Mouse (Mus musculus): ENCODE data around the gene B4galt5. TPM values are rescaled to one million over a fixed set of nuclear protein-coding genes. Genes with fewer than 3 reads are reported as not detected.
"Not testable (repeated sequence)": the region's sequence is repeated elsewhere in the genome, so short reads cannot be mapped to it uniquely, and the experiment has no call there.

Gene B4galt5
- 107 to 198 TPM (median 140 TPM) in 3 replicates for total RNA-seq (2017)

GRCm38 (mm10) chr2:167348376-167349282 is at the start of gene B4galt5:
Gene B4galt5 (minus strand): TSS chr2:167349183.
- ATAC-seq (replicated peaks; ENCODE audit: insufficient number of reproducible peaks, low FRiP score, low TSS enrichment, poor library complexity, severe bottlenecking) = no peak

GRCm38 (mm10) chr2:167396420-167396819 is 47.4 kb upstream of the B4galt5 start:
- ATAC-seq (replicated peaks; ENCODE audit: insufficient number of reproducible peaks, low FRiP score, low TSS enrichment, poor library complexity, severe bottlenecking) = not testable (repeated sequence)

- ATAC-seq (replicated peaks; ENCODE audit: insufficient number of reproducible peaks, low FRiP score, low TSS enrichment, poor library complexity, severe bottlenecking) = 0 out of 2 replicates have a peak, but pooled peaks have one; percentile 9
These were observed 45.4 kb upstream of the B4galt5 start for GRCm38 (mm10) chr2:167394426-167394825.

GRCm38 (mm10) chr2:167386998-167387397 is 38.0 kb upstream of the B4galt5 start:
- ATAC-seq (replicated peaks; ENCODE audit: insufficient number of reproducible peaks, low FRiP score, low TSS enrichment, poor library complexity, severe bottlenecking) = no peak

- no peak for ATAC-seq (replicated peaks; ENCODE audit: insufficient number of reproducible peaks, low FRiP score, low TSS enrichment, poor library complexity, severe bottlenecking)
These were observed 37.5 kb upstream of the B4galt5 start for GRCm38 (mm10) chr2:167386456-167386855.

- ATAC-seq (replicated peaks; ENCODE audit: insufficient number of reproducible peaks, low FRiP score, low TSS enrichment, poor library complexity, severe bottlenecking) = no peak
These were observed 34.7 kb upstream of the B4galt5 start for GRCm38 (mm10) chr2:167383666-167384083.

GRCm38 (mm10) chr2:167382389-167382788 is 33.4 kb upstream of the B4galt5 start:
- ATAC-seq (replicated peaks; ENCODE audit: insufficient number of reproducible peaks, low FRiP score, low TSS enrichment, poor library complexity, severe bottlenecking) = peak; percentile 42

- peak; percentile 75 for ATAC-seq (replicated peaks; ENCODE audit: insufficient number of reproducible peaks, low FRiP score, low TSS enrichment, poor library complexity, severe bottlenecking)
These were observed 32.6 kb upstream of the B4galt5 start for GRCm38 (mm10) chr2:167381596-167381995.

GRCm38 (mm10) chr2:167380615-167381285 is 31.8 kb upstream of the B4galt5 start:
- ATAC-seq (replicated peaks; ENCODE audit: insufficient number of reproducible peaks, low FRiP score, low TSS enrichment, poor library complexity, severe bottlenecking) = no peak

GRCm38 (mm10) chr2:167378972-167379371 is 30.0 kb upstream of the B4galt5 start:
- ATAC-seq (replicated peaks; ENCODE audit: insufficient number of reproducible peaks, low FRiP score, low TSS enrichment, poor library complexity, severe bottlenecking) = no peak

- peak; percentile 40 for ATAC-seq (replicated peaks; ENCODE audit: insufficient number of reproducible peaks, low FRiP score, low TSS enrichment, poor library complexity, severe bottlenecking)
These were observed 28.7 kb upstream of the B4galt5 start for GRCm38 (mm10) chr2:167377697-167378096.

GRCm38 (mm10) chr2:167376160-167376564 is 27.2 kb upstream of the B4galt5 start:
- ATAC-seq (replicated peaks; ENCODE audit: insufficient number of reproducible peaks, low FRiP score, low TSS enrichment, poor library complexity, severe bottlenecking) = peak; percentile 81

- no peak for ATAC-seq (replicated peaks; ENCODE audit: insufficient number of reproducible peaks, low FRiP score, low TSS enrichment, poor library complexity, severe bottlenecking)
These were observed 26.7 kb upstream of the B4galt5 start for GRCm38 (mm10) chr2:167375688-167376087.

GRCm38 (mm10) chr2:167375135-167375534 is 26.2 kb upstream of the B4galt5 start:
- peak; percentile 79 for ATAC-seq (replicated peaks; ENCODE audit: insufficient number of reproducible peaks, low FRiP score, low TSS enrichment, poor library complexity, severe bottlenecking)

GRCm38 (mm10) chr2:167374191-167374805 is 25.3 kb upstream of the B4galt5 start:
- no peak for ATAC-seq (replicated peaks; ENCODE audit: insufficient number of reproducible peaks, low FRiP score, low TSS enrichment, poor library complexity, severe bottlenecking)

- no peak for ATAC-seq (replicated peaks; ENCODE audit: insufficient number of reproducible peaks, low FRiP score, low TSS enrichment, poor library complexity, severe bottlenecking)
These were observed 24.3 kb upstream of the B4galt5 start for GRCm38 (mm10) chr2:167373266-167373665.

- ATAC-seq (replicated peaks; ENCODE audit: insufficient number of reproducible peaks, low FRiP score, low TSS enrichment, poor library complexity, severe bottlenecking) = no peak
These were observed 22.5 kb upstream of the B4galt5 start for GRCm38 (mm10) chr2:167371506-167371905.

GRCm38 (mm10) chr2:167368328-167368727 is 19.3 kb upstream of the B4galt5 start:
- peak; percentile 92 for ATAC-seq (replicated peaks; ENCODE audit: insufficient number of reproducible peaks, low FRiP score, low TSS enrichment, poor library complexity, severe bottlenecking)

GRCm38 (mm10) chr2:167367777-167368281 is 18.8 kb upstream of the B4galt5 start:
- ATAC-seq (replicated peaks; ENCODE audit: insufficient number of reproducible peaks, low FRiP score, low TSS enrichment, poor library complexity, severe bottlenecking) = peak; percentile 36

Data from monocyte, adult 5-6 weeks (primary cell).